Mouse (Mus musculus): Measurements from ENCODE around the gene Pilra.

- TF ChIP-seq CTCF (IDR thresholded peaks at IDR 0.05; ENCODE audit: borderline replicate concordance, insufficient read depth, low read depth, low read length): no peak
- TF ChIP-seq POLR2A (IDR thresholded peaks at IDR 0.05; ENCODE audit: borderline replicate concordance, insufficient read depth, low read length): no peak
These were observed 53.1 kb downstream of the Pilra start for GRCm38 (mm10) chr5:137782776-137783522.

All from cerebellum, adult 2 months (tissue).